Mouse (Mus musculus): ENCODE data around the gene Fam169b. TPM values are rescaled to one million over a fixed set of nuclear protein-coding genes. Genes with fewer than 3 reads are reported as not detected.

The Fam169b gene
- polyA plus RNA-seq, 1 experiment from 2014 or later = 0.18 TPM

DNA sequence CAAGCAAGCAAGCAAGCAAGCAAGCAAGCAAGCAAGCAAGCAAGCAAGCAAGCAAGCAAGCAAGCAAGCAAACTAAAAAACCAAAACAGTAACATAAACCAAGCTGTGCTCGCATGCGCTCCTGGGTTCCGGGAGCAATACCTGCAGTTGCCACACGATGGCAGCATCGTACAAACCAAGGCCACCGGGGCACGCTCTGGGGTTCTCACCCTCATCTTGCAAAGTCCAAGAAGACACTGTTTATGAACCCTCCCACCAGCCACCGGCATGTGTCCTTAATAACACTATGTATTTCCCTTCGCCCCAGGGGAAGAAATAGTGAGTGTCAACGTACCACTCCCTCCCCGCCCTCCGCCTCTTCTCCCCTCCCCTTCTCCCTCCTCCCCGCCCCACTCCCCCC is 96.1 kb downstream of the Fam169b start:
- ATAC-seq (ENCODE audit: low FRiP score) (peak; percentile 66), DNase-seq (ENCODE audit: low spot score, missing footprints) (peak; percentile 99)
- Histone ChIP-seq H3K4me3 (ENCODE audit: low read depth, low read length) (peak overlapping the region; percentile 23; the same call in 1 of the 2 replicates), H3K36me3 (ENCODE audit: control insufficient read depth, insufficient read depth, low read length) (no peaks in the 10 kb centered on the region), H3K4me1 (ENCODE audit: control insufficient read depth, insufficient read depth, low read length) (no peaks in the 10 kb centered on the region), H3K4me2 (peak overlapping the region; percentile 41), H3K27ac (ENCODE audit: low read depth, low read length) (no peak overlapping the region), H3K9ac (ENCODE audit: low read length) (no peak overlapping the region), H3K27me3 (ENCODE audit: control insufficient read depth, insufficient read depth, low read length) (no peaks in the 10 kb centered on the region), H3K9me3 (ENCODE audit: control insufficient read depth, low read length) (no peaks in the 10 kb centered on the region; the same call in 1 of the 2 replicates)
- WGBS = 1% methylated on average over 12 of the region's 13 CpGs

DNA sequence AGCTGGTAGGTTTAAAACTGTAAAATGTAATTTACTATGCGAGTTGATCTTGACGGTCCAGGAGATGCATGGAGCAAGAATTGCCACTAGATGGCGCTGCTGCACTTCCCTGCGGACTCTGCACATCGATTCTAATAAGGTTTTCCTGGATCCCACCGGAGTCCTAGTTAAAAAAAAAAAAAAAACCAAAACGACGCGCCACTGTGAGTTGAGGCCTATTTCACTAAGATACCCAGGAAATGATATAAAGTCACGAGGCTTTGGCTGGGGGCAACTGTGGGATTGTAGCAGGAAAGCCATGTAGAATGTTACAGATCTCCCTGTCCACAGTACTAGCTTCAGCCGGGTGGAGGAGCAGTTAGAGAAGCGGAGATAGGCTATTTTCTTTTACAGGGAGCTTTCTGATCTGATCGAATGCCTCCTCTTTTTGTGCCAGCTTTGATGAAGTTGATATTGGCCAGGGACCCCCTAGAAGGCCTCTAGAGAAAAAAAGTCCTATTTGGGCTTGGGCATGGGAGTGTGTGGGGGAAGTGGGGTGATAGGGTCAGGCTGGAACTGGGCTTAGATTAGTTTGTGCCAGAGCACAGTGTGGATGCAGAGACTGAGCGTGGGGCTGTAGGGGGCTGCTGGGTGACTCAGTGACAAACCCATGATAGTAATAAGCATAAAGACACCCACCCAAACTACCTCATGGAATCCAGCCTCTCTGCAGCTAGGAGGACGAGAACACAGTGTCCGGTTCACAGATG is 100.6 kb downstream of the Fam169b start:
- no peaks in the 10 kb centered on the region for H3K36me3 ChIP-seq (ENCODE audit: control insufficient read depth, insufficient read depth, low read length)
- H3K4me1 ChIP-seq (ENCODE audit: control insufficient read depth, insufficient read depth, low read length) = no peaks in the 10 kb centered on the region
- H3K4me2 ChIP-seq = peak overlapping the region; percentile 43
- no peak overlapping the region; the same call in 1 of the 2 replicates for H3K4me3 ChIP-seq (ENCODE audit: low read depth, low read length)
- H3K9ac ChIP-seq (ENCODE audit: low read length) = no peak overlapping the region
- H3K27ac ChIP-seq (ENCODE audit: low read depth, low read length) = no peak overlapping the region
- ATAC-seq (ENCODE audit: low FRiP score) (peak; percentile 58), DNase-seq (ENCODE audit: low spot score, missing footprints) (peak; percentile 97)
- H3K27me3 ChIP-seq (ENCODE audit: control insufficient read depth, insufficient read depth, low read length) = no peaks in the 10 kb centered on the region
- WGBS = 17% methylated on average over 15 of the region's 16 CpGs
- H3K9me3 ChIP-seq (ENCODE audit: control insufficient read depth, low read length) = no peaks in the 10 kb centered on the region

DNA sequence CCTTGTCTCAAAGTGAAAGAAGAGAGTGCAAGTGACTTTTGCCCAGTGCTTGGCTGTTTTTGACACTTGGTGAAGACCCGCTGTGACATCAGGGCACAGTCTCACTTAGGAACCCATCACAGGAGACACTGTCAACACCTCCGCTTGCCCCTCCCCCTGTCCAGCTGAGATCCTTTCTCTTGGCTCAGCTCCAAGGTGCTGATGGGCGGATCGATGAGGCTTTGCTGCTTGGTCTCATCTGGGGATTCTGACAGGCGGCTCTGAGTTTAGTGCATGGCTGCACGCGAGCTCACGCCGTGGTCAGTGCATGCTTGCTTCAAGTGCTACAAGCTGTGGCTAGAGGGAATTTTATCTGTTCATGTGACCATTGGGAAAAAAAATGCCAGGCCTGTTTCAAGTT is 108.5 kb downstream of the Fam169b start:
- DNase-seq (ENCODE audit: low spot score, missing footprints) = no peak

DNA sequence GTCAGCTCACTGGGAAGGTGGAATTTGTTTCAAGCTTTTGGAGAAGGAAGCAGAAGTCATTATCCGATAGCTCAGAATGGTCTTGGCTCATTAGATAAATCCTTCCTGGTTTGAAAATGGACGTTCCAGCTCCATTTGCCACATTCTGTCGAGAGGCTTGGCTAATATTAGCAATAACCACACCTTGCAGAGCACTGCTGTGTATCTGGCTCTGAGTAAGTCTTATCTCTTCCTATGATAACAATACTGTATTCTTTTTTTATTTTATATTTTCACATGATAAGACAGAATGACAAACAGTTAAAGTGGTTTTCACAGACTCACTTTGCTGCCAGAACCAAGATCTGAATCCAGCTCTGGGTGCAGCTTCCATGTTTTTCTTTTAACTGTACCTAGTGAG is 113.1 kb downstream of the Fam169b start:
- H3K9me3 ChIP-seq (ENCODE audit: control insufficient read depth, low read length) = no peaks in the 10 kb centered on the region
- ATAC-seq (ENCODE audit: low FRiP score) (no peak), DNase-seq (ENCODE audit: low spot score, missing footprints) (no peak)
- no peak overlapping the region for H3K27ac ChIP-seq (ENCODE audit: low read depth, low read length)
- no peaks in the 10 kb centered on the region for H3K27me3 ChIP-seq (ENCODE audit: control insufficient read depth, insufficient read depth, low read length)
- no peaks in the 10 kb centered on the region for H3K36me3 ChIP-seq (ENCODE audit: control insufficient read depth, insufficient read depth, low read length)
- no peak overlapping the region for H3K9ac ChIP-seq (ENCODE audit: low read length)
- H3K4me1 ChIP-seq (ENCODE audit: control insufficient read depth, insufficient read depth, low read length) = no peaks in the 10 kb centered on the region; the same call in 1 of the 2 replicates
- no peak overlapping the region for H3K4me3 ChIP-seq (ENCODE audit: low read depth, low read length)
- no peak overlapping the region for H3K4me2 ChIP-seq
- WGBS = 88% methylated on average over 3 of the region's 3 CpGs

More for the DNA sequence above, 108.5 kb downstream of the Fam169b start:
- Histone ChIP-seq H3K4me1 (ENCODE audit: control insufficient read depth, insufficient read depth, low read length) (no peaks in the 10 kb centered on the region; the same call in 1 of the 2 replicates), H3K27me3 (ENCODE audit: control insufficient read depth, insufficient read depth, low read length) (no peaks in the 10 kb centered on the region), H3K4me2 (no peak overlapping the region), H3K27ac (ENCODE audit: low read depth, low read length) (no peak overlapping the region), H3K4me3 (ENCODE audit: low read depth, low read length) (no peak overlapping the region), H3K9me3 (ENCODE audit: control insufficient read depth, low read length) (no peaks in the 10 kb centered on the region), H3K36me3 (ENCODE audit: control insufficient read depth, insufficient read depth, low read length) (no peaks in the 10 kb centered on the region), H3K9ac (ENCODE audit: low read length) (no peak overlapping the region)
- peak; percentile 38; the same call in 1 of the 2 replicates for ATAC-seq (ENCODE audit: low FRiP score)
- WGBS = 38% methylated on average over 9 of the region's 9 CpGs

DNA sequence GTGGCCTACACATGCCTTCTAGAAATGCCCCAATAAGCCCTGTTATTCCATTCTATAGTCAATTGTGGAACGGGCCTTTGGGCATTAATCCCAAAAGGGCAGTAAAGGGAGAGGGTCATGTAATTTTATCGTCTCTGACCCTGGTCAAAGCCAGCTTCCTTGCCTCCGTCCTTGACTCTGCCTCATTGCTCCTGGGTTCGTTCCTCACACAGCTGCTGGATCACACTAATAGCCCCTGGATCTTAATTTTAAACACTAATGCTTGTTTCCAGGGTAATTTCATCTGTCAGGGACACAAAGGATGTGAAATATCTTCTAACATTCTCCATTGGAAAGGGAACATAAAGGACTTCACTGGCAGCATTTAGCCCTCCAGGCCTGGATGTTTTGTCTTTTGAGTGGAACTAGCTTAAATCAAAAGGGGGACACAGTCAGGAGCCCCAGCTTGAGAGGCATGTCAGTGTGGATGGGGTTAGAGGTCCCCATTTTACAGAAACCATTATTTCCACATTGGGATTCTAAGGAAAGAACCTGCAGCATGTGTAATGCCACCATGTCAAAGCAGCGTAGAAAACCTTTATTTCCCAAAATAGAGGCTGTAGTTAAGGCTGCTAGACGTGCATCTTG is 122.2 kb downstream of the Fam169b start:
- WGBS = 57% methylated on average over 6 of the region's 6 CpGs

DNA sequence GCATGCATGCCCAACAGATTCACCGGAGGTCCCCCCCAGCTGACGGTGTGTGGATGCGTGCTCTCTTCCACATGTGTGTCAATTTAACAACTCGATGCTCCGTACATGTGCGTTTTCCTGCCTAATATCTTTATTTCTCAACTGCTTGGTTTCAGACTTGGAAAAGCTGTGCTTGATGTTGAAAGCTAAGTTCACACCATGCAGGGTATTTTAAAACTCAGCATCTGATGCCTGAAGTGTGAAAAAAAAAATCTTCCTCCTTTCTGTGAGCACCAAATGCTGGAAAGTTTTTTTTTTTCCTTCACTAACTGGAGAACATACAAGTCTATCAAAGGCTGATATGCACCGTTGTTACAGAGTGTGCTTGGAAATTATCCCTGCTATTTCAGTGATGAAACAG is 126.9 kb downstream of the Fam169b start:
- Histone ChIP-seq H3K9me3 (ENCODE audit: control insufficient read depth, low read length) (no peaks in the 10 kb centered on the region), H3K36me3 (ENCODE audit: control insufficient read depth, insufficient read depth, low read length) (no peaks in the 10 kb centered on the region), H3K27ac (ENCODE audit: low read depth, low read length) (no peak overlapping the region), H3K4me2 (no peak overlapping the region), H3K4me3 (ENCODE audit: low read depth, low read length) (no peak overlapping the region), H3K4me1 (ENCODE audit: control insufficient read depth, insufficient read depth, low read length) (no peaks in the 10 kb centered on the region), H3K27me3 (ENCODE audit: control insufficient read depth, insufficient read depth, low read length) (no peaks in the 10 kb centered on the region), H3K9ac (ENCODE audit: low read length) (no peak overlapping the region)
- ATAC-seq (ENCODE audit: low FRiP score) = no peak
- WGBS = 96% methylated on average over 7 of the region's 7 CpGs
- no peak for DNase-seq (ENCODE audit: low spot score, missing footprints)

More for the DNA sequence above, 122.2 kb downstream of the Fam169b start:
- Histone ChIP-seq H3K27me3 (ENCODE audit: control insufficient read depth, insufficient read depth, low read length) (no peaks in the 10 kb centered on the region), H3K4me1 (ENCODE audit: control insufficient read depth, insufficient read depth, low read length) (no peaks in the 10 kb centered on the region), H3K9ac (ENCODE audit: low read length) (no peak overlapping the region), H3K9me3 (ENCODE audit: control insufficient read depth, low read length) (no peaks in the 10 kb centered on the region), H3K4me3 (ENCODE audit: low read depth, low read length) (no peak overlapping the region), H3K27ac (ENCODE audit: low read depth, low read length) (no peak overlapping the region), H3K4me2 (no peak overlapping the region), H3K36me3 (ENCODE audit: control insufficient read depth, insufficient read depth, low read length) (no peaks in the 10 kb centered on the region)
- ATAC-seq (ENCODE audit: low FRiP score) (no peak), DNase-seq (ENCODE audit: low spot score, missing footprints) (no peak)

DNA sequence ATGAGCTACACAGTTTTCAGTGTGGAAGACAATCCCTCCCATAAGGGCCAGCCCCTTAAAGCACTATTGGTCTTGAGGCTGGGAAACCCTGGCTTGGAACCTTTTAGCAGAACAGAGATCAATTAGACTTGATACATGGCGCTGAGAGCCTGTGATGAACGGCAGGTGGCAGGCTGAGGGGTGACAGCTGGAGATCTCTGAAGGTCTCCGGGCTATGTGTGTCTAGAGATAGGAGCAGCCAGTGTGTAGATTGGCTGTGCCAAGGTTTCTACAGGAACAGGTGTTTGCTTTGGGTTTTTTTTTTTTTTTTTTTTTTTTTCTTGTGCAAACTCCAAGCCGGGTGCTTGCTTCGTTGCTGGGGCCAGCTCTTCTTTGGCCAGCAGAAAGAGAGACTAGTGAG is 135.0 kb downstream of the Fam169b start:
- DNase-seq (ENCODE audit: low spot score, missing footprints) (no peak), ATAC-seq (ENCODE audit: low FRiP score) (no peak)
- Histone ChIP-seq H3K9me3 (ENCODE audit: control insufficient read depth, low read length) (no peaks in the 10 kb centered on the region), H3K27ac (ENCODE audit: low read depth, low read length) (no peak overlapping the region), H3K4me1 (ENCODE audit: control insufficient read depth, insufficient read depth, low read length) (no peaks in the 10 kb centered on the region), H3K9ac (ENCODE audit: low read length) (no peak overlapping the region), H3K4me3 (ENCODE audit: low read depth, low read length) (no peak overlapping the region), H3K4me2 (no peak overlapping the region), H3K27me3 (ENCODE audit: control insufficient read depth, insufficient read depth, low read length) (no peaks in the 10 kb centered on the region), H3K36me3 (ENCODE audit: control insufficient read depth, insufficient read depth, low read length) (no peaks in the 10 kb centered on the region)
- WGBS = 81% methylated on average over 5 of the region's 5 CpGs

Other genes with a start within 250 kb of the Fam169b start
- not detected in 2 replicates for gene Pgpep1l, start 9.6 kb upstream of the Fam169b start, polyA plus RNA-seq (2014; fragmentation: Nextera tagmentation; extraction: Ambion mirVana)

Data from midbrain, embryonic 11.5 days (tissue).